Mouse (Mus musculus) embryonic facial prominence, embryonic 11.5 days (tissue): ENCODE results near the gene Slc2a4. TPM values are rescaled to one million over a fixed set of nuclear protein-coding genes. Genes with fewer than 3 reads are reported as not detected.
"Not testable (repeated sequence)": the region's sequence is repeated elsewhere in the genome, so short reads cannot be mapped to it uniquely, and the experiment has no call there.

Experiments
- ATAC-seq: fragments of 200-750 bp; cut with Nextera tagmentation; replicated peaks from 2 replicates; pipeline ENCODE4 v1.8.0; 2017; ENCODE audit warnings: low read depth; ENCODE audit not compliant: insufficient number of reproducible peaks, low FRiP score, low TSS enrichment
- DNase-seq: peaks from one replicate; pipeline ENCODE4 v3.0.0-alpha.2; 2015; ENCODE audit warnings: low spot score
- H3K27ac ChIP-seq: fragments of 300-500 bp; sonication (generic); replicated peaks from 2 replicates; pipeline ENCODE4 v1.5.1; 2014; ENCODE audit warnings: mild to moderate bottlenecking, low read depth, low read length, control low read depth
- H3K27me3 ChIP-seq: fragments of 300-500 bp; sonication (generic); 2 replicates; pipeline ENCODE4 v1.6.1; 2014; ENCODE audit warnings: mild to moderate bottlenecking, low read length, moderate library complexity, mixed read lengths; ENCODE audit not compliant: control insufficient read depth, insufficient read depth
- H3K36me3 ChIP-seq: fragments of 300-500 bp; sonication (generic); replicated peaks from 2 replicates; pipeline ENCODE4 v1.6.1; 2014; ENCODE audit warnings: low read depth, mild to moderate bottlenecking, low read length, moderate library complexity, mixed read lengths; ENCODE audit not compliant: control insufficient read depth, insufficient read depth
- H3K4me1 ChIP-seq: fragments of 300-500 bp; sonication (generic); 2 replicates; pipeline ENCODE4 v1.6.1; 2014; ENCODE audit warnings: low read length, mixed read lengths; ENCODE audit not compliant: control insufficient read depth, insufficient read depth
- H3K4me2 ChIP-seq: fragments of 300-500 bp; sonication (generic); 2 replicates; pipeline ENCODE4 v1.6.1; 2014; ENCODE audit warnings: low read depth, mild to moderate bottlenecking, control low read depth, low read length, moderate library complexity
- H3K4me3 ChIP-seq: fragments of 300-500 bp; sonication (generic); 2 replicates; pipeline ENCODE4 v1.5.1; 2014; ENCODE audit warnings: low read depth, low read length, control low read depth
- H3K9ac ChIP-seq: fragments of 300-500 bp; sonication (generic); replicated peaks from 2 replicates; pipeline ENCODE4 v1.6.1; 2014; ENCODE audit warnings: mild to moderate bottlenecking, control low read depth, low read length
- H3K9me3 ChIP-seq: fragments of 300-500 bp; sonication (generic); replicated peaks from 2 replicates; pipeline ENCODE4 v1.6.1; 2016; ENCODE audit warnings: mild to moderate bottlenecking, low read length, inconsistent platforms, mixed read lengths; ENCODE audit not compliant: control insufficient read depth
- WGBS: fragments of 180-500 bp; shearing (Covaris S2); extraction: QIAGEN DNeasy Blood & Tissue Kit; methylation state at CpG from one replicate; pipeline ENCODE4 v1.1.7; 2014; 5-methylcytosine and 5-hydroxymethylcytosine counted together
- polyA plus RNA-seq: library from polyadenylated mRNA; unstranded; fragments of >200 nt; fragmentation: Nextera tagmentation; extraction: Ambion mirVana; gene quantifications from 2 replicates; pipeline ENCODE4 v1.2.1, GENCODE M21; 2014

The Slc2a4 gene
- polyA plus RNA-seq, 1 experiment from 2014 or later = 20.2 TPM

- H3K4me2 ChIP-seq = peak overlapping the region; percentile 82
- 1% methylated on average over 17 of the region's 17 CpGs for WGBS
- H3K4me3 ChIP-seq = peak overlapping the region; percentile 97
- peaks cover 22% of the 10 kb centered on the region for H3K36me3 ChIP-seq
- no peaks in the 10 kb centered on the region for H3K9me3 ChIP-seq
- H3K27ac ChIP-seq = peak overlapping the region; percentile 89
- ATAC-seq (no peak), DNase-seq (peak; percentile 75)
- H3K4me1 ChIP-seq = peaks cover 11% of the 10 kb centered on the region
- H3K9ac ChIP-seq = peak overlapping the region; percentile 96
- H3K27me3 ChIP-seq = no peaks in the 10 kb centered on the region
Measured at GRCm38 (mm10) chr11:69919661-69920265, 28.2 kb downstream of the Slc2a4 start.

GRCm38 (mm10) chr11:69919053-69919452 lies 28.9 kb downstream of the Slc2a4 start:
- Histone ChIP-seq H3K9me3 (no peaks in the 10 kb centered on the region), H3K36me3 (peaks cover 22% of the 10 kb centered on the region), H3K4me3 (peak overlapping the region; percentile 97), H3K27ac (no peak overlapping the region), H3K4me2 (peak overlapping the region; percentile 82), H3K4me1 (peaks cover 12% of the 10 kb centered on the region), H3K9ac (peak overlapping the region; percentile 11; the same call in 1 of the 2 replicates), H3K27me3 (no peaks in the 10 kb centered on the region)
- WGBS = 84% methylated on average over 9 of the region's 9 CpGs
- ATAC-seq = no peak
- DNase-seq = no peak

GRCm38 (mm10) chr11:69918118-69918517 lies 29.9 kb downstream of the Slc2a4 start:
- Histone ChIP-seq H3K4me2 (no peak overlapping the region), H3K27ac (no peak overlapping the region), H3K9me3 (no peaks in the 10 kb centered on the region), H3K9ac (no peak overlapping the region), H3K4me1 (peaks cover 12% of the 10 kb centered on the region), H3K36me3 (peaks cover 22% of the 10 kb centered on the region), H3K4me3 (no peak overlapping the region), H3K27me3 (no peaks in the 10 kb centered on the region)
- 85% methylated on average over 5 of the region's 5 CpGs for WGBS
- DNase-seq = no peak
- no peak for ATAC-seq

GRCm38 (mm10) chr11:69917379-69917948 lies 30.5 kb downstream of the Slc2a4 start:
- H3K36me3 ChIP-seq = peaks cover 22% of the 10 kb centered on the region
- H3K4me3 ChIP-seq = no peak overlapping the region
- H3K9me3 ChIP-seq = no peaks in the 10 kb centered on the region
- H3K27ac ChIP-seq = no peak overlapping the region
- no peak for DNase-seq
- no peak for ATAC-seq
- H3K9ac ChIP-seq = no peak overlapping the region
- peaks cover 12% of the 10 kb centered on the region for H3K4me1 ChIP-seq
- no peaks in the 10 kb centered on the region for H3K27me3 ChIP-seq
- H3K4me2 ChIP-seq = no peak overlapping the region
- WGBS = 83% methylated on average over 8 of the region's 8 CpGs

- H3K36me3 ChIP-seq = peaks cover 26% of the 10 kb centered on the region
- DNase-seq, H3K27me3 ChIP-seq, H3K4me3 ChIP-seq, H3K9ac ChIP-seq, H3K4me2 ChIP-seq, ATAC-seq, H3K9me3 ChIP-seq, H3K27ac ChIP-seq: not testable (repeated sequence)
- peaks cover 12% of the 10 kb centered on the region for H3K4me1 ChIP-seq
- 71% methylated on average over 7 of the region's 7 CpGs for WGBS
Measured at GRCm38 (mm10) chr11:69916652-69917378, 31.2 kb downstream of the Slc2a4 start.

- H3K4me2 ChIP-seq = 0 out of 2 replicates have a peak overlapping the region, but pooled peaks have one; percentile 1
- no peaks in the 10 kb centered on the region for H3K27me3 ChIP-seq
- H3K36me3 ChIP-seq = peaks cover 29% of the 10 kb centered on the region
- no peak for DNase-seq
- no peak for ATAC-seq
- H3K27ac ChIP-seq = no peak overlapping the region
- H3K9ac ChIP-seq = no peak overlapping the region; the same call in 1 of the 2 replicates
- no peaks in the 10 kb centered on the region for H3K9me3 ChIP-seq
- 0 out of 2 replicates have a peak overlapping the region, but pooled peaks have one; percentile 5 for H3K4me3 ChIP-seq
- peaks cover 12% of the 10 kb centered on the region for H3K4me1 ChIP-seq
- 61% methylated on average over 5 of the region's 5 CpGs for WGBS
Measured at GRCm38 (mm10) chr11:69915667-69916627, 32.0 kb downstream of the Slc2a4 start.

GRCm38 (mm10) chr11:69914917-69915430 lies 33.0 kb downstream of the Slc2a4 start:
- peak overlapping the region; percentile 86 for H3K4me3 ChIP-seq
- peaks cover 12% of the 10 kb centered on the region for H3K4me1 ChIP-seq
- H3K36me3 ChIP-seq = peaks cover 35% of the 10 kb centered on the region
- DNase-seq (no peak), ATAC-seq (no peak)
- peak overlapping the region; percentile 91 for H3K9ac ChIP-seq
- H3K27ac ChIP-seq = peak overlapping the region; percentile 8; the same call in 1 of the 2 replicates
- peak overlapping the region; percentile 98 for H3K4me2 ChIP-seq
- no peaks in the 10 kb centered on the region for H3K27me3 ChIP-seq
- H3K9me3 ChIP-seq = no peaks in the 10 kb centered on the region
- WGBS = 34% methylated on average over 9 of the region's 9 CpGs
